Mouse (Mus musculus): Measurements from ENCODE around the gene Macrod2. TPM values are rescaled to one million over a fixed set of nuclear protein-coding genes. Genes with fewer than 3 reads are reported as not detected.

Macrod2 gene
- polyA plus RNA-seq, 1 experiment = 20.2 TPM

GRCm38 (mm10) chr2:141712265-141712664, 1317.2 kb downstream of the Macrod2 start:
- 66% methylated on average over 4 of the region's 4 CpGs for whole genome bisulfite sequencing

DNA sequence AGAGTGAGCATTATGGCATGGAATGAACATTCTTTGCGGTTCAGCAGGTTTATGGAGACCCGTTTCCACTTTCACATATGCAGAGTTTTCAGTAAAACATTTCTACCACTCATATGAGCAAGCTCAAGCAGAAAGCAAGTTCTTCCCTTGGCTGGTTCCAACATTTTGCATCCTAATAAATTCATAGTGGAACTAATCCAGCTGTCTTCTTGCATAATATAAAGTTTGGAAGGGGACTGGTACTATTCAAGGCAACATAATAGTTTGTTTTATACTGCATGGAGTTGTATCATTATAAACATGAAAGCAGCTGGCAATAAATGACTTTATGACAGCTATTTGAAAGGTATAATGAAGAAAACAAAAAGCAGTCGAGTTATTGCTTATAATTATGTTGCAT, 1320.0 kb downstream of the Macrod2 start:
- DNase-seq = no peak
- Histone ChIP-seq H3K4me1 (ENCODE audit: control insufficient read depth, insufficient read depth, low read length) (no peaks in the 10 kb centered on the region), H3K4me3 (replicated peaks; ENCODE audit: insufficient read depth, low read depth, low read length) (no peak overlapping the region), H3K27me3 (ENCODE audit: control insufficient read depth, insufficient read depth, low read length) (no peaks in the 10 kb centered on the region), H3K27ac (ENCODE audit: insufficient read depth, low read length) (no peak overlapping the region)
- TF ChIP-seq CTCF (IDR thresholded peaks at IDR 0.05; ENCODE audit: borderline replicate concordance, insufficient read depth, low read depth, low read length) = no peak
- TF ChIP-seq POLR2A (IDR thresholded peaks at IDR 0.05; ENCODE audit: borderline replicate concordance, insufficient read depth, low read length) = no peak
- WGBS = 84% methylated on average over 3 of the region's 3 CpGs

More at GRCm38 (mm10) chr2:141712265-141712664, 1317.2 kb downstream of the Macrod2 start:
- no peaks in the 10 kb centered on the region for H3K27me3 ChIP-seq (ENCODE audit: control insufficient read depth, insufficient read depth, low read length)
- H3K4me3 ChIP-seq (replicated peaks; ENCODE audit: insufficient read depth, low read depth, low read length) = no peak overlapping the region
- TF ChIP-seq POLR2A (IDR thresholded peaks at IDR 0.05; ENCODE audit: borderline replicate concordance, insufficient read depth, low read length) (no peak), CTCF (IDR thresholded peaks at IDR 0.05; ENCODE audit: borderline replicate concordance, insufficient read depth, low read depth, low read length) (no peak)
- H3K4me1 ChIP-seq (ENCODE audit: control insufficient read depth, insufficient read depth, low read length) = no peaks in the 10 kb centered on the region
- no peak overlapping the region for H3K27ac ChIP-seq (ENCODE audit: insufficient read depth, low read length)
- no peak for DNase-seq

DNA sequence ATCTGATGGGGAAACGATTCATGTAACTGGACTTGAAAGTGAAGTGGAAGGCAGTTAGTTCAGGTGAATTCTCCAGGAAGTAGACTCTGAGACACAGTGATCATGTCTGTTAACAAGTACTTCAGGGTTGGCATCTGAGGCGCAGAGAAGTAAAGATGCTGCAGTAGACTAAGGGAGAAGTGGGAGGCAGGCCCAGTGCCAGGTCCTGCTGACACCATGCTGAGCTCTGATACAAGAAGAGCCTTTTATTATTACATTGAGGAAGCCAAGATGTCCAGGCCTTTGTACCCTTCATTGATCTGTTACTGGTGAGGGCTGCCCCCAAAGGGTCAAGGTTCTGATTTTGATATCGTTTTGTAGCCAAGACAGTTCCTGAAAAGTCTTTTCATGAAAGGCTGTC, 1327.4 kb downstream of the Macrod2 start:
- Histone ChIP-seq H3K4me3 (replicated peaks; ENCODE audit: insufficient read depth, low read depth, low read length) (no peak overlapping the region), H3K27me3 (ENCODE audit: control insufficient read depth, insufficient read depth, low read length) (no peaks in the 10 kb centered on the region), H3K4me1 (ENCODE audit: control insufficient read depth, insufficient read depth, low read length) (no peaks in the 10 kb centered on the region), H3K27ac (ENCODE audit: insufficient read depth, low read length) (no peak overlapping the region)
- peak; percentile 18 to 29 for DNase-seq
- 65% methylated on average over 3 of the region's 3 CpGs for WGBS
- TF ChIP-seq CTCF (IDR thresholded peaks at IDR 0.05; ENCODE audit: borderline replicate concordance, insufficient read depth, low read depth, low read length) = no peak
- TF ChIP-seq POLR2A (IDR thresholded peaks at IDR 0.05; ENCODE audit: borderline replicate concordance, insufficient read depth, low read length) = no peak

GRCm38 (mm10) chr2:141728998-141729397, 1333.9 kb downstream of the Macrod2 start:
- no peak for DNase-seq
- Histone ChIP-seq H3K4me3 (replicated peaks; ENCODE audit: insufficient read depth, low read depth, low read length) (no peak overlapping the region), H3K27ac (ENCODE audit: insufficient read depth, low read length) (no peak overlapping the region), H3K4me1 (ENCODE audit: control insufficient read depth, insufficient read depth, low read length) (no peaks in the 10 kb centered on the region), H3K27me3 (ENCODE audit: control insufficient read depth, insufficient read depth, low read length) (no peaks in the 10 kb centered on the region)
- 80% methylated on average over 4 of the region's 4 CpGs for WGBS
- TF ChIP-seq CTCF (IDR thresholded peaks at IDR 0.05; ENCODE audit: borderline replicate concordance, insufficient read depth, low read depth, low read length) = no peak
- no peak for TF ChIP-seq POLR2A (IDR thresholded peaks at IDR 0.05; ENCODE audit: borderline replicate concordance, insufficient read depth, low read length)

DNA sequence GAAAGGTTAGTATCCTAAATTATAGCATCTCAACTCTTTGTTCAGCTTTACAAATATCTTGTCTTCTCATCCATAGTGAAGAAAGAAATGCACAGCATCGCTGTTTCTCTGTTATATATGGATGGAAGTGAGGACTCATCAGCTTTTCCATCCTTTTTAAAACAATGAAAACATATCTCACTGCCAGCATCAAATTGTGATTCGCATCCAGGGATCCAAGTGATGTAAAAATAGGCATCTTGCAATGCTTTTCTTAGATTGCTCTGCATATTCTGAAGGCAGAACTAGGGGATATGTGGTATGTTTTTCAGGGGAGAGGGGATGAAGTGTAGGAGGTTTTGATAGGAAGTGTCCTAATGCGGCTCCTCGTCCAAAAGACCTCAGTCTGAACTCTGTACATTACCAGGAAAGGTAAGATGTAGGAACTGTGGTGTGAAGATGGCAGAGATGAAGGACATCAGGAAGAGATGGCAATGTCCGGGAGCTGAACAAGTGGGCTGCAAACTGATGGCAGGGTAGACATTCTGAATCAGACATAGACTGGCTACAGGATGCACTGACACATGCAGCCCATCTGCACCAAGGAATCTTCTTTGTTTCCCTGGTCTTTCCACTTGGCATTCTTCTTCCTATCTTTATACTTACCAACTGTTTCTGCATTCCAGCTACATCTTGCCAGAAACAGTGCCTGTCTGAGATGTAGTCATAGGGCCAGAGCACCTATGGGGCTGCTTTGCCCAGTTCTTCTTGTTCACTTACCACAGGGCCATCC, 1341.8 kb downstream of the Macrod2 start:
- H3K27ac ChIP-seq (ENCODE audit: insufficient read depth, low read length) = no peak overlapping the region
- DNase-seq = no peak
- no peaks in the 10 kb centered on the region for H3K4me1 ChIP-seq (ENCODE audit: control insufficient read depth, insufficient read depth, low read length)
- TF ChIP-seq POLR2A (IDR thresholded peaks at IDR 0.05; ENCODE audit: borderline replicate concordance, insufficient read depth, low read length) (no peak), CTCF (IDR thresholded peaks at IDR 0.05; ENCODE audit: borderline replicate concordance, insufficient read depth, low read depth, low read length) (no peak)
- WGBS = 98% methylated on average over 5 of the region's 5 CpGs
- no peaks in the 10 kb centered on the region for H3K27me3 ChIP-seq (ENCODE audit: control insufficient read depth, insufficient read depth, low read length)
- no peak overlapping the region for H3K4me3 ChIP-seq (replicated peaks; ENCODE audit: insufficient read depth, low read depth, low read length)

- WGBS = 18% methylated on average over 1 of the region's 1 CpGs
- Histone ChIP-seq H3K4me1 (ENCODE audit: control insufficient read depth, insufficient read depth, low read length) (no peaks in the 10 kb centered on the region), H3K4me3 (replicated peaks; ENCODE audit: insufficient read depth, low read depth, low read length) (no peak overlapping the region), H3K27ac (ENCODE audit: insufficient read depth, low read length) (no peak overlapping the region), H3K27me3 (ENCODE audit: control insufficient read depth, insufficient read depth, low read length) (no peaks in the 10 kb centered on the region)
- TF ChIP-seq CTCF (IDR thresholded peaks at IDR 0.05; ENCODE audit: borderline replicate concordance, insufficient read depth, low read depth, low read length) = no peak
- no peak for TF ChIP-seq POLR2A (IDR thresholded peaks at IDR 0.05; ENCODE audit: borderline replicate concordance, insufficient read depth, low read length)
- peak in 1 of 2 experiments; percentile 14 for DNase-seq
Measured at GRCm38 (mm10) chr2:141738702-141739101, 1343.6 kb downstream of the Macrod2 start.

DNA sequence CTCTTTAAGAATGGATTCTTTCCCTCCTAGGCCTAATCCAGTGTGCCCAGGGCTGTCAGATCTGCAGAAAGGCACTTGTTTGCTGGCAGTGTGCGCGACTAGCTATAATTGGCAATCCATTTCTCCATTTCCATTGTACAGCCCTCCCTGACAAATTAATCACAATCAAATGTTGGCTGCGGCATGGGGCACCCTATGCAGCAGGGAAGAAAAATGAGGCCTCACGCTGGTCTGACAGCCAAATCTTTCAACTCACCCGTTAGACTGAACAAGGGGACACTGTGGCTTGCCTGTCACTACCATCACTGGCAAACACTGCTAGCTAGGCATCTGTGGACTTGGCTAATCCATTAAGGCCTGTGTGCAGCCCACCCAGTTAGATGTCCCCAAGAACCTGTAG, 1345.2 kb downstream of the Macrod2 start:
- Histone ChIP-seq H3K27ac (ENCODE audit: insufficient read depth, low read length) (no peak overlapping the region), H3K4me3 (replicated peaks; ENCODE audit: insufficient read depth, low read depth, low read length) (no peak overlapping the region), H3K27me3 (ENCODE audit: control insufficient read depth, insufficient read depth, low read length) (no peaks in the 10 kb centered on the region), H3K4me1 (ENCODE audit: control insufficient read depth, insufficient read depth, low read length) (no peaks in the 10 kb centered on the region)
- TF ChIP-seq CTCF (IDR thresholded peaks at IDR 0.05; ENCODE audit: borderline replicate concordance, insufficient read depth, low read depth, low read length) = no peak
- TF ChIP-seq POLR2A (IDR thresholded peaks at IDR 0.05; ENCODE audit: borderline replicate concordance, insufficient read depth, low read length) = no peak
- WGBS = 78% methylated on average over 5 of the region's 5 CpGs
- no peak for DNase-seq

DNA sequence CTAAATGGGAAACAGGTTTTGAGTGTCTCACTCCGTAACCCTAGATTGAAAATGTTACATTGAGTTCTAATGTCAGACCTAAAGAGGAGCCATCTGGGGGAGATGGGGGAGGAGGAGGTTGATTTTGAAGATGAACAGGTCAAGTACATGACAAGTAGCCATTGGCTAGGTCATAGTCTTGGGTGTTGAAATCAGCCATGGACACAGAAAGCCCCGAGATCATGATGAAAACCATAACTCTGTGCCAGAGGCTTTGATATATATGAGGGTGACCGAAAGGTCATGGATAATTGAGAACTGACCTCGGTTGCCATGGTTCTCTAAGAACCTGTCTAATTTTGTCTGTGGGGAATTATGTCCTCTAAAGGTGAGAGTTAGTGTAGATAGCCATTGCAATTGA, 1405.1 kb downstream of the Macrod2 start:
- Histone ChIP-seq H3K27ac (ENCODE audit: insufficient read depth, low read length) (no peak overlapping the region), H3K27me3 (ENCODE audit: control insufficient read depth, insufficient read depth, low read length) (no peaks in the 10 kb centered on the region), H3K4me1 (ENCODE audit: control insufficient read depth, insufficient read depth, low read length) (no peaks in the 10 kb centered on the region), H3K4me3 (replicated peaks; ENCODE audit: insufficient read depth, low read depth, low read length) (no peak overlapping the region)
- WGBS = 84% methylated on average over 4 of the region's 4 CpGs
- no peak for DNase-seq
- TF ChIP-seq POLR2A (IDR thresholded peaks at IDR 0.05; ENCODE audit: borderline replicate concordance, insufficient read depth, low read length) (no peak), CTCF (IDR thresholded peaks at IDR 0.05; ENCODE audit: borderline replicate concordance, insufficient read depth, low read depth, low read length) (no peak)

All from cerebellum, adult 2 months (tissue).